Comparison of ENCODE assay signal across 8 mouse cellular contexts in the genomic region with DNA sequence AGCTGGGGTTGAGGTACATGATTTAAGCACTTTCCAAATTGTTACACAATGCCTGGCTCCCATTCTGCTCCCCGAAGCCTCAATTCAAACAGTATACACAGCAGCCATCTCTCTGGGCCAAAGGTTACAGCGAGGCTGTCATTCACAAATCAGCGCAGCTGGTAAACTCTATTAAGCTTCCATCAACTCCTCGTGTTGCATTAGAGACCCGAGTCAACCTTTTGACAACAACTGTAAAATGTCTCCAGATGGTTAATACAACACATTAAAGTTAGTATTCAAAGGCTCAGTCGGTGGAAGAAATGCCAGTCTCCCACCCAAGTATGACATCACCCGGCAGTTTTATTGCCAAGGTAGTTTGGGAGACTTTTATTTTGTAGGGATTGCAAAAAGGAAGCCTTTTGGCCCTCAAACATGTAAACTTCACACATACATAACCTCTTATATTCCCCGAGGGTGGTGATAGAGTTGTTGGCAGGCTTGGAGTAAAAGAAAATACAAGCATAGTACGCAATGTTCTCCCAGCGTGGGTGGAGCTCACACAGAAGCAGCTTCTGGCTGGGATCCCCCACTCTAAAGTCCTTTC.
A peak's percentile ranks its signal among the peaks of the same experiment; 100 is the strongest.
DNase-seq lines count a peak whose midpoint lies in the region; ATAC-seq lines count a peak whose summit lies in the region.

No protein-coding gene starts in this region.

- DNase-seq in adrenal gland, postnatal 10 days = peak; percentile 15
- DNase-seq in adrenal gland, adult (ENCODE audit: inconsistent age in 2 of 2, low spot score in 1 of 2) = no peak
- DNase-seq in liver = no peak
- peak; percentile 27 for DNase-seq in lung, postnatal 10 days
- no peak for DNase-seq in ovary, postnatal 10 days (ENCODE audit: low spot score)

- no peaks in the 10 kb centered on the region for H3K4me1 ChIP-seq in liver, embryonic 15.5 days (replicated peaks)
- peaks cover 29% of the 10 kb centered on the region for H3K4me1 ChIP-seq in heart, embryonic 16.5 days (ENCODE audit: control insufficient read depth, insufficient read depth, low read length)

- H3K4me2 ChIP-seq in liver, embryonic 15.5 days = no peak overlapping the region
- no peak overlapping the region for H3K4me2 ChIP-seq in heart, embryonic 16.5 days (ENCODE audit: low read depth, low read length)

- H3K27me3 ChIP-seq in liver, embryonic 15.5 days = no peaks in the 10 kb centered on the region
- no peaks in the 10 kb centered on the region for H3K27me3 ChIP-seq in heart, embryonic 16.5 days (ENCODE audit: control insufficient read depth, insufficient read depth, low read length)

- no peak overlapping the region for H3K9ac ChIP-seq in liver, embryonic 15.5 days
- H3K9ac ChIP-seq in heart, embryonic 16.5 days (ENCODE audit: low read length) = no peak overlapping the region

- H3K27ac ChIP-seq in liver, embryonic 15.5 days (replicated peaks) = no peak overlapping the region
- no peak overlapping the region for H3K27ac ChIP-seq in heart, embryonic 16.5 days (ENCODE audit: low read length)

- no peaks in the 10 kb centered on the region for H3K9me3 ChIP-seq in liver, embryonic 15.5 days (replicated peaks)
- H3K9me3 ChIP-seq in heart, embryonic 16.5 days (replicated peaks; ENCODE audit: control insufficient read depth, low read length) = no peaks in the 10 kb centered on the region

- 50% methylated on average over 10 of the region's 10 CpGs for WGBS in liver, embryonic 15.5 days (ENCODE audit: insufficient replicate concordance)
- 48% methylated on average over 10 of the region's 10 CpGs for WGBS in heart, embryonic 16.5 days

- no peaks in the 10 kb centered on the region for H3K36me3 ChIP-seq in liver, embryonic 15.5 days (replicated peaks)
- no peaks in the 10 kb centered on the region for H3K36me3 ChIP-seq in heart, embryonic 16.5 days (ENCODE audit: control insufficient read depth, insufficient read depth)

- H3K4me3 ChIP-seq in liver, embryonic 15.5 days (replicated peaks) = no peak overlapping the region
- H3K4me3 ChIP-seq in heart, embryonic 16.5 days (ENCODE audit: low read length) = no peak overlapping the region

- peak; percentile 40 for ATAC-seq in liver, embryonic 15.5 days (ENCODE audit: insufficient read depth)
- ATAC-seq in heart, embryonic 16.5 days (replicated peaks; ENCODE audit: extremely low read depth, insufficient read depth, low FRiP score) = peak; percentile 78; the same call in 1 of the 2 replicates
- ATAC-seq in erythroblast, adult 5-6 weeks (replicated peaks; ENCODE audit: low FRiP score, poor library complexity, severe bottlenecking) = no peak

Comparison
In these comparisons a context has a peak if more than half of its experiments do, and no peak if none do; other contexts are left out.
1. DNase-seq: peak in adrenal gland, postnatal 10 days (single experiment) and lung, postnatal 10 days (single experiment); none in adrenal gland, adult (0 of 2), liver (single experiment) and ovary, postnatal 10 days (single experiment).